Mouse (Mus musculus): ENCODE data around the gene Asb7. TPM values are rescaled to one million over a fixed set of nuclear protein-coding genes. Genes with fewer than 3 reads are reported as not detected.

Asb7 gene
- total RNA-seq (2021): 1 to 10 TPM; 7.8 to 8.2 TPM
- long read RNA-seq, experiment 1, partial matches to known transcripts: 0 of 6 reads
- long read RNA-seq, experiment 1, other reads (novel, unspliced or antisense): 6 of 6 reads
- long read RNA-seq, experiment 2, partial matches to known transcripts: 0 of 11 reads
- long read RNA-seq, experiment 2, other reads (novel, unspliced or antisense): 11 of 11 reads

DNA sequence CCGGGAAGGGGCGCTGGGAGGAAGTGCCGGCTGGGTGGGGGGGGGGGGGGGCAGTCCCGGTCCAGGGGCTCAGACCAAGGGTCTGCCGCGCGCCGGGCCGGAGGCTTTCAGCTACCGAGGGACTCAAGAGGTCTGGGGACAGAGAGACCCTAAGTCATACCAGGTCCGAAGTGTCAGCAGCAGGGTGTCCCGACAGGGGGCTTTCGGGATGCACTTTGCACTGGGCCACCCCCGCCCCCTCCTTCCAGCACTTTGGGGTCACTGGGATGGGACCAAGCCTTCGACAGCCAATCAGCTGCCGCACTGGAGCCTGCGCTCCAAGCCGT, at the start of gene Asb7:
Gene Asb7, minus strand, starts transcription at position 303 of the 326 bp plus-strand sequence.
- no peak for DNase-seq
- intact Hi-C loops (cut with DNase I): no loop called here

- intact Hi-C loops (cut with DNase I): no loop called here
- DNase-seq: no peak
Observed at GRCm38 (mm10) chr7:66737418-66737817, 48.0 kb upstream of the Asb7 start.

DNA sequence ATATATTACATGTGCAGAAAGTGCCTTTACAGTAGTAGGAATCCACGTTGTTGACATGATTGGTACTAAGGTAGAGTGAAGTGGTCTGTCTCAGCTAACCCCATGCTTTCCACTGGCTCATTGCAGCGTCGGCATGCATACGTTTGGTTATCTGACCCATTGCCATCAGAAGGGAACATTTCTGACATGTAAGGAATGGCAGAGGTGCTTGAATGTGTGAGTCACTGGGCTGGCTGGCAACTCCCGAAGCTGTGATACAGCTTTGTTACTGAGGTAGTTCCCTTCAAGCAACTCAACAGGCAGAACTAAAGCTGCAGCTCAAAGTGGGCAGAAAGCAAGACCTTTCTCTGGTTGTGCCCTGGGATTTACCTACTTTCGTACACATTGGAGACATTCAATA, 45.6 kb upstream of the Asb7 start:
- intact Hi-C loops (cut with DNase I): no loop called here
- DNase-seq: no peak

DNA sequence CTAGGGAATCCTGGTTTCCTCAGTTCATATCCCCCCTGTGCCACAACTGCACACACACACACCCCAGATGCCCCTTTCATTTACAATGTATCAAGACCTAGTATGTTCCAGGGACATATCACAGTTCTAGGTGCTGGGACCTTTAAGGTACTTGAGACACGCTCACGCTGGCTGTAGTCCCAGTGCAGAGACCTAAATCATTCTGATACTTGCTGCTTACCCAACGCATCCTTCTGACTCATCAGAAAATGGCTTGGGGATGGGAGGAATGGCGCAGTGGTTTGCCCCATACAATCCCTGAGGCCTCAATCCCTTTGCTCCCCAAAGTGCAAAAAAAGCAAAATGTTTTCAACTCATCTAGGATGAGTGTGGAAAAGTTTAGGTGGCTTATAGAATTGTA, 45.1 kb upstream of the Asb7 start:
- DNase-seq: no peak
- intact Hi-C loops (cut with DNase I): no loop called here

DNA sequence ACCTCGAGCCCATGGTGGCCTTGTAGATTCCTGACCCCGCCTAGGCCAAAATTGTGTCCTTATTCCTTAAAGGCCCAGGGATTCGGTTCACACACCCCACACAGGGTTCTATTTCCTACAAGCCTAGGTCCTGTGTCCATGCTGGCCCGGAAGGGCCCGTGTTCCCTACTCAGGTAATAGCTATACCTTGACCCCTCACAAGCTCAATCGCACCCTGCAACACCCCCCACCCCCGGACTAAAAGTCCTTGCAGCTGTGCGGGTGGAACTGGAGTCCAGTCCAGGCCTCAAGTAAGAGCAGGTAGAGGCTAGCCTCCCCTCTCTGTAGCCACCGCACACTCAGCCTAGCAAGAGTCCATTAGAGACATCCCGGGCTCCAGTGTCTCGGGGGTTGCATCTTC, 44.5 kb upstream of the Asb7 start:
- intact Hi-C loops (cut with DNase I): no loop called here
- no peak for DNase-seq

DNA sequence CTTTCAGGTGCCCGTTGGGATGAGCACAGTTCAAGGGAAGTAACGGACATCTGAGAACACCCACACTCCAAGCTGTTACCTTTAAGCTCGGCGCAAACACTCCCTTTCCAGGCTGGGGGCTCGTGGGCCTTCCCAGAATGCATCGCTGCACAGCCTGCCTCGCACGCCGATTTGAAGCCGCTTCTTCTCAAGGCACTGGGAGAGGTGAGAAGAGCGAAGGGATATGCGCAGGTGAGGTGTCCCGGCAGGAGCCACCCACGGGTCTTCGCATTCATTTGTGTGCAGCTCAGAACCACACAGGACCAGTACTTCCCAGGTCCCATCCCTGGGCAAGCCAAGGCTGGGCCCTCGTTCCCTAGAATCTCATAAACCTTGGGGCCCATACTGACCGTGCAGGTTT, 44.0 kb upstream of the Asb7 start:
- intact Hi-C loops (cut with DNase I): no loop called here
- no peak for DNase-seq

DNA sequence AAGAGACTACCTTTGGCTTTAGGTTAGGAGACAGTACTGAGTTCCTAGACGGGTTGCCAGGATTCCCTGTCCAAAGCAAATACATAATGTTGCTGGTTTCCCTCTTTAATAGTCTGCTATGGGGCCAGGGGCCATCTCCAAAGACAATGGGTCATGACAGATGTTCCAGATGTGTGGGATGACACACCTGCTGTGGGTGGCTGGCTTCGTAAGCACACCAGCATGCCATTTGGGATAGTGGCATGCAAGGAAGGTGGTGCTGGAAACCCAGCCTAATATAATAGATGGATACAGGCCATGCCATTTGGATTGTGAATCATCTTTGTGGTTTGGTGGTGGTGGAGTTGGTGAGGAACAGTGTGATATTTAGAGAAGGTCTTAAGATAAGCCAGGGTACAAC, 39.8 kb upstream of the Asb7 start:
- no peak for DNase-seq
- intact Hi-C loops (cut with DNase I): no loop called here

GRCm38 (mm10) chr7:66728072-66728471, 38.7 kb upstream of the Asb7 start:
- no peak for DNase-seq
- intact Hi-C loops (cut with DNase I): no loop called here

GRCm38 (mm10) chr7:66724954-66725353, 35.6 kb upstream of the Asb7 start:
- intact Hi-C loops (cut with DNase I): no loop called here

DNA sequence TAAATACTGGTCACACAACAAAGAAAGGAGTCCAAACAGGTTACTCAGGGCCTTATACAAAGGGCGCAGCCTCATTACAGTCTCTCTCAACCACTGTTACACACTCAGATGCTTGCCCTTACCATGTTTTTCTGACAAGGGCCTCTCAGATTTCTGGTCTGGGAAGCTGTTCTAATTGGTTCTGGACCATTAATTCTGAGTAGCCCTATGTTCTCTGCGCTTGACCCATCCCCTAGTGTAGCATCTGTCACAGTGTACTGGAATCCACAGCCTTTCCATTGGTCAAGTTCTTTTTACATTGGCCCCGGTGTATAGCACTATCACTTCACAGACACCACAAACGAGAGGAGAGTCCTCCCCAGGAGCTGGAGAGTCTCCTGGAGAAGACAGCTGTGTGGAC, 35.1 kb upstream of the Asb7 start:
- intact Hi-C loops (cut with DNase I): no loop called here
- no peak for DNase-seq

More at GRCm38 (mm10) chr7:66724954-66725353, 35.6 kb upstream of the Asb7 start:
- DNase-seq: no peak

DNA sequence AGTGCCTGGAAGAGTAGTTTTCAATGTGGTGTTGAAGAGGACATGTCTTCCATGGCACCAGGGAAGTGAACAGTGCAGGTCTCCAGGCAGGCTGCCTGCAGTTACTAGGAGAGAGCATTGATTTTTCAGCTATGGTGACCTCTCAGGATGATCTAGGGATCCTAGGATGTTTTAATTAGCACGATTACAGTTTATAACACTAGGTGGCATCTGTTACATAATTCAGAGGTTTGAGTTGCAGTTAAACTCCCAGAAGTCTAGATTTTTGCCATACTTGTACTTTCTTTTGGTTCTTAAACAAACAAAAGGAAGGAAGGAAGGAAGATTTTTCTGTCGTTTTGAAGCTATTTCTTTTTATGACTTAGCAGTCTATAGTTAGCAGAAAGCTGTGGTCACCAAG, 21.8 kb upstream of the Asb7 start:
- DNase-seq: no peak
- intact Hi-C loops (cut with DNase I): loop anchor here (2.0 kb wide), 1 partner anchor 128 kb away; the partner anchor contains the start of gene Adamts17

DNA sequence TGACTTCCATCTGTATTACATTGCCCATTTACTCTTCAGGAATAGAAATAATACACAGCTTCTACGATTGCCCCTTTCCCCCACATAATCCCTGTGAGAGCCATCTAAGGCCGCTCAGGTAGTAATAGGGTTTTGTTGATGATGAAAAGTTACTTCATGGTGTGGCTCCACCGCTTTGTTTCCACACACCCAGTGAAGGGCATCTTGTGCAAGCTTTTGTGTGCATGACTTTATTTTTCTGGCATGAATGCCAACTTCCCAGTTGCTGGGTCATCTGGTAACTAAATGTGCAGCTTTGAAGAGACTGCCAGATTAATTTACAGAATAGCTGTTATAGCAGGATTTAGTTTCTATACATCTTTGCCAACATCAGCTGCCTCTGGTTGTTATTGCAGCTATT, 15.2 kb upstream of the Asb7 start:
- intact Hi-C loops (cut with DNase I): loop anchor here (5.0 kb wide), 1 partner anchor 493 kb away; no protein-coding TSS in a partner anchor

DNA sequence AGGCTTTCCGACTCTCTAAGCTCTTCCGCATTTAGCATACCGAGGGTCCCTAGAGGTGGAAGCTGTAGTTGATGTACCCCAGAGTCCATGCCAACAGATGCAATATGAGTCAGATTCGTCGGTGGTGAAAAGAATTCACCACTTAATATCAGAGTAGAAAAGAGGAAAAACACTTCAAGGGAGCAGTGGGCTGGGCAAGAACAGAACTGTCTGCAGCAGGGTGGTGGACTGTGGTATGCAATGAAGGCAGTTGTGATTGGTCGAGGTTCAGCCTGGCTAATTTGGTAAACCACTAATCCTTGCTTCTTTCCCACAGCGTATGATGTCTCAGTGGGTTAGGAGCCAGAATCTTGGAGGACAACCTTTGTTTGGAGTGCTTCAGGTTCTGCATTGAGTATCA, 13.3 kb upstream of the Asb7 start:
- DNase-seq: no peak
- intact Hi-C loops (cut with DNase I): no loop called here

More for the DNA sequence above, 15.2 kb upstream of the Asb7 start:
- no peak for DNase-seq

DNA sequence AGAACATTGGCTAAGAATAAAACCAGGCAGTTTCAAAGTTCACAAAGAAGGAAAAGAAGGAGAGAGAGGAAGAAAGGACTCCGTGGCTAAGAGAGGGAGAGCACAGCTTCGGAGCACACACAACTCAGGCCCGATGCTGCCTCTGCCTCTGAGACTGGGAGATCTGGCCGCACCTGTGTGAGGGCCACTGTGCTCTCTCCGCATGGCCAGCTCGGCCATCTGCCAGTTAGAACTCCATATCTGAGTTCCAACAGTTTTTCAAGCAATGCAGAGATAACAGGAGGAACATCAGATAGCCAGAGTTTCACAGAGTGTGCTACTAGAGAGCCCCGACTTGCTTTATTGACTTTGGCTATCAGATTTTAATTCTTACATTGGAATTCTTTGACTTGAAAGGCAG, 5.1 kb upstream of the Asb7 start:
- no peak for DNase-seq
- intact Hi-C loops (cut with DNase I): no loop called here

DNA sequence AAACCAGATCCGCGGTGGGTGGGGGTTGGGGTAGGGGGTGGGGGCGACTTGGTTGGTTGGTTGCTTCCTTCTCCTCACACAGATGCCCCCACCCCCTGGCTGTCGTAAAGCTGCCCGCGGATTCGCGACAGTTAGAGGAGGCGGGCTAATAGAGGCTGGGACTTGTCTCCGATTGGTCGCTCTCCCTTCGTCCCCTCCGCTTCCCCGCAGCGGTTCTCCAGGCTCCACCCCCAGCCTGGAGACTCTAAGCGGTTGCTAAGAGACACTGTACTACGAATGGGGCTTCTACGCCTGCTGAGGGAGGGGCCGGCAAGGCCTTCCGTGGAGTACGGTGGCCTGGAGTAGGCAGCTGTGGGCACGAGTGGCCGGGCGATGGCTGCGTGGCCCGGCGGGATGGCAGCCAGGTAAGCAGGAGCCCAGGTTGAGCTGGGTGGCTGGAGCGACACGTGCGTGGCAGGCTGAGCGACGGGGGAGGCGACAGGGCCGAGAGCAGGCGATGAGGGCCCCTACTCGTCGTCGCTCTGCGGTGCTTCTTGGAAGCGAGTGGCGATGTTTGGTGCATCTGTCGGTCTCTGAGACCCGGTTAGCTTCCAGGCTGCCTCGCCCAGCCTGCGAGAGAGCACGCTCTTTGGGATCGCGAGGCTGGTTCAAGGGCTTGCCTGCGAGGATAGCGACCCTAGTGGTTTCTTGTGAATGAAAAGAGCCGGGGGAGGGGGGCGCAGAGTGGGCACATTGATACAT, 394 bp upstream of the Asb7 start, which contains the start of gene Lins1:
Gene Lins1, plus strand, starts transcription at position 270 of the 741 bp plus-strand sequence.
- peak; percentile 91 to 98 for DNase-seq
- intact Hi-C loops (cut with DNase I): no loop called here

- DNase-seq: no peak
- intact Hi-C loops (cut with DNase I): no loop called here
Observed at GRCm38 (mm10) chr7:66688721-66689120, 675 bp downstream of the Asb7 start.

- DNase-seq: no peak
- intact Hi-C loops (cut with DNase I): no loop called here
Observed at GRCm38 (mm10) chr7:66682119-66682863, 7.1 kb downstream of the Asb7 start.

- DNase-seq: no peak
- intact Hi-C loops (cut with DNase I): no loop called here
Observed at GRCm38 (mm10) chr7:66675800-66676199, 13.6 kb downstream of the Asb7 start.

DNA sequence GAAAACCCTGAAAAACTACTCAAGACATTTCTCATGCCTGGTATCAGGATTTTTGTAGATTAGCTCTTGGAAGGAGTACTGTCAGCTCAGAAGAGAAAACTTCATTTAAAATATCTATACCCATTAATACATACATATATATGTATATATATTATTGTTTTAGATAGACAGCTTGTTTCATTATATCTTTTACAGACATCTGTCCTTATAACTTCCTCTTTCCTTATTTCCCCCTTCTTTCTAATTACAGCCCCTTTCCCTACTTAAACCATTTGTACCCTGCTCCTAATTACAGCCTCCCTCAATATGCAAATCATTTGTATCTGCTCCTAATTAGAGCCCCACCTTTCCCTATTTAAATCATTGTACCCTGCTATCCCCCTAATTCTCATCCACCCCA, 22.3 kb downstream of the Asb7 start:
- intact Hi-C loops (cut with DNase I): no loop called here

GRCm38 (mm10) chr7:66663548-66663947, 25.8 kb downstream of the Asb7 start:
- intact Hi-C loops (cut with DNase I): loop anchor here (5.0 kb wide), 1 partner anchor 351 kb away; no protein-coding TSS in a partner anchor
- DNase-seq: no peak

More for the DNA sequence above, 22.3 kb downstream of the Asb7 start:
- DNase-seq: no peak

GRCm38 (mm10) chr7:66661572-66661971, 27.8 kb downstream of the Asb7 start:
- intact Hi-C loops (cut with DNase I): loop anchor here (1.0 to 5.0 kb wide), 2 partner anchors 227 to 349 kb away; no protein-coding TSS in a partner anchor
- DNase-seq: peak; percentile 40 to 60
